Mouse (Mus musculus) urinary bladder, postnatal 4 days (tissue): ENCODE results near the gene Zbtb42.

ENCODE experiments used
- DNase-seq, 2 experiments: peaks; one replicate each; pipeline ENCODE4 v3.0.0; 2021 to 2022; ENCODE audit warnings: low spot score in 2 of 2

Gene Zbtb42

GRCm38 (mm10) chr12:112661327-112661605 lies 17.4 kb upstream of the Zbtb42 start:
- no peak for DNase-seq

GRCm38 (mm10) chr12:112661851-112662250 lies 16.8 kb upstream of the Zbtb42 start:
- DNase-seq: no peak

- no peak for DNase-seq
Observed at GRCm38 (mm10) chr12:112663303-112663702, 15.3 kb upstream of the Zbtb42 start.

GRCm38 (mm10) chr12:112663716-112664115 lies 14.9 kb upstream of the Zbtb42 start:
- no peak for DNase-seq

- DNase-seq: no peak
Observed at GRCm38 (mm10) chr12:112664124-112664523, 14.5 kb upstream of the Zbtb42 start.

- DNase-seq: no peak
Observed at GRCm38 (mm10) chr12:112664656-112665055, 14.0 kb upstream of the Zbtb42 start.

GRCm38 (mm10) chr12:112665445-112665844 lies 13.2 kb upstream of the Zbtb42 start:
- no peak for DNase-seq

- DNase-seq: no peak
Observed at GRCm38 (mm10) chr12:112665881-112666544, 12.6 kb upstream of the Zbtb42 start.

GRCm38 (mm10) chr12:112667619-112668297 lies 10.9 kb upstream of the Zbtb42 start:
- DNase-seq: no peak

- DNase-seq: no peak
Observed at GRCm38 (mm10) chr12:112670718-112671393, 7.8 kb upstream of the Zbtb42 start.

GRCm38 (mm10) chr12:112671891-112672290 lies 6.7 kb upstream of the Zbtb42 start:
- no peak for DNase-seq

- DNase-seq: peak in 1 of 2 experiments; percentile 59
Observed at GRCm38 (mm10) chr12:112672744-112673575, 5.7 kb upstream of the Zbtb42 start.

GRCm38 (mm10) chr12:112673576-112674091 lies 5.0 kb upstream of the Zbtb42 start:
- DNase-seq: peak in 1 of 2 experiments; percentile 60

GRCm38 (mm10) chr12:112674132-112675011 lies 4.3 kb upstream of the Zbtb42 start, which contains the start of gene Akt1:
Gene Akt1, minus strand, starts transcription at chr12:112674884.
- DNase-seq: peak in 1 of 2 experiments; percentile 58

- peak; percentile 78 to 86 for DNase-seq
Observed at GRCm38 (mm10) chr12:112675245-112676035, 3.2 kb upstream of the Zbtb42 start.

GRCm38 (mm10) chr12:112677076-112677475 lies 1.6 kb upstream of the Zbtb42 start:
- DNase-seq: no peak

GRCm38 (mm10) chr12:112677943-112678554 lies 579 bp upstream of the Zbtb42 start:
- DNase-seq: no peak

GRCm38 (mm10) chr12:112679027-112679996 lies 684 bp downstream of the Zbtb42 start:
- peak in 1 of 2 experiments; percentile 66 for DNase-seq
